Mouse (Mus musculus) spleen, postnatal 36 days (tissue): ENCODE measurements around the gene Ddx55.
A peak's percentile ranks its signal among the peaks of the same experiment; 100 is the strongest.
"Not testable (repeated sequence)": the region's sequence is repeated elsewhere in the genome, so short reads cannot be mapped to it uniquely, and the experiment has no call there.

Source experiments
- DNase-seq, 2 experiments: peaks; one replicate each; pipeline ENCODE4 v3.0.0; 2022; ENCODE audit warnings: low spot score in 2 of 2, mixed read lengths in 1 of 2

Gene Ddx55

GRCm38 (mm10) chr5:124538813-124539792, 13.6 kb upstream of the Ddx55 start:
- peak; percentile 79 to 85 for DNase-seq

- no peak for DNase-seq
These were observed 12.8 kb upstream of the Ddx55 start for GRCm38 (mm10) chr5:124539905-124540304.

- DNase-seq, result peak; percentile 94 to 95
These were observed 12.3 kb upstream of the Ddx55 start, which contains the start of gene Tmed2 for GRCm38 (mm10) chr5:124540383-124540786. TSS of gene Tmed2 (plus strand) at chr5:124540695.

- DNase-seq, result peak; percentile 49 to 53
These were observed 11.6 kb upstream of the Ddx55 start for GRCm38 (mm10) chr5:124540905-124541601.

GRCm38 (mm10) chr5:124541602-124541973, 11.1 kb upstream of the Ddx55 start:
- no peak for DNase-seq

GRCm38 (mm10) chr5:124550737-124551136, 1.9 kb upstream of the Ddx55 start:
- DNase-seq, result not testable (repeated sequence)

- DNase-seq, result not testable (repeated sequence)
These were observed 1.1 kb upstream of the Ddx55 start for GRCm38 (mm10) chr5:124551349-124552093.

- no peak for DNase-seq
These were observed 581 bp upstream of the Ddx55 start for GRCm38 (mm10) chr5:124552094-124552472.

- DNase-seq, result no peak
These were observed 943 bp downstream of the Ddx55 start for GRCm38 (mm10) chr5:124553607-124554006.

- no peak for DNase-seq
These were observed 2.5 kb downstream of the Ddx55 start for GRCm38 (mm10) chr5:124555145-124555544.

GRCm38 (mm10) chr5:124571068-124571467, 18.4 kb downstream of the Ddx55 start:
- no peak for DNase-seq

- no peak for DNase-seq
These were observed 22.8 kb downstream of the Ddx55 start for GRCm38 (mm10) chr5:124575467-124575866.

GRCm38 (mm10) chr5:124578633-124579317, 26.1 kb downstream of the Ddx55 start, which contains the start of the genes Eif2b1 and Gtf2h3:
TSS of gene Eif2b1 (minus strand) at chr5:124579131.
TSS of gene Gtf2h3 (plus strand) at chr5:124579140.
- peak; percentile 89 to 91 for DNase-seq

- DNase-seq, result peak in 1 of 2 experiments; percentile 22
These were observed 29.9 kb downstream of the Ddx55 start for GRCm38 (mm10) chr5:124582515-124582914.

- DNase-seq, result no peak
These were observed 40.1 kb downstream of the Ddx55 start for GRCm38 (mm10) chr5:124592768-124593167.

GRCm38 (mm10) chr5:124598224-124599174, 45.8 kb downstream of the Ddx55 start:
- DNase-seq, result peak; percentile 72 to 80

- not testable (repeated sequence) for DNase-seq
These were observed 47.1 kb downstream of the Ddx55 start for GRCm38 (mm10) chr5:124599726-124600125.

- DNase-seq, result no peak
These were observed 49.7 kb downstream of the Ddx55 start for GRCm38 (mm10) chr5:124602349-124602748.

GRCm38 (mm10) chr5:124604296-124604695, 51.6 kb downstream of the Ddx55 start:
- DNase-seq, result no peak
